Mouse (Mus musculus) embryonic facial prominence, embryonic 13.5 days (tissue): ENCODE data around the gene Ppp1r3g. TPM values are rescaled to one million over a fixed set of nuclear protein-coding genes. Genes with fewer than 3 reads are reported as not detected.

Experiments
- ATAC-seq: fragments of 200-750 bp; cut with Nextera tagmentation; 2 replicates; pipeline ENCODE4 v1.8.0; 2017; ENCODE audit warnings: low read depth; ENCODE audit not compliant: insufficient number of reproducible peaks, insufficient read depth, low FRiP score, low TSS enrichment
- H3K27ac ChIP-seq: fragments of 300-500 bp; sonication (generic); 2 replicates; pipeline ENCODE4 v1.5.1; 2015; ENCODE audit warnings: moderate library complexity, mild to moderate bottlenecking, inconsistent platforms
- H3K27me3 ChIP-seq: fragments of 300-500 bp; sonication (generic); 2 replicates; pipeline ENCODE4 v1.6.1; 2015; ENCODE audit warnings: mild to moderate bottlenecking, inconsistent platforms
- H3K36me3 ChIP-seq: fragments of 300-500 bp; sonication (generic); 2 replicates; pipeline ENCODE4 v1.6.1; 2015; ENCODE audit warnings: mild to moderate bottlenecking, inconsistent platforms
- H3K4me1 ChIP-seq: fragments of 300-500 bp; sonication (generic); 2 replicates; pipeline ENCODE4 v1.6.1; 2015; ENCODE audit warnings: inconsistent platforms
- H3K4me2 ChIP-seq: fragments of 300-500 bp; sonication (generic); 2 replicates; pipeline ENCODE4 v1.6.1; 2015; ENCODE audit warnings: moderate library complexity, mild to moderate bottlenecking, inconsistent platforms
- H3K4me3 ChIP-seq: fragments of 300-500 bp; sonication (generic); 2 replicates; pipeline ENCODE4 v1.5.1; 2015; ENCODE audit warnings: mild to moderate bottlenecking, inconsistent platforms
- H3K9ac ChIP-seq: fragments of 300-500 bp; sonication (generic); 2 replicates; pipeline ENCODE4 v1.6.1; 2015; ENCODE audit warnings: mild to moderate bottlenecking, inconsistent platforms
- H3K9me3 ChIP-seq: fragments of 300-500 bp; sonication (generic); 2 replicates; pipeline ENCODE4 v1.6.1; 2016; ENCODE audit warnings: inconsistent platforms
- WGBS: fragments of 180-500 bp; shearing (Covaris S2); methylation state at CpG from one replicate; pipeline ENCODE4 v1.1.7; 2015; ENCODE audit warnings: mixed read lengths; 5-methylcytosine and 5-hydroxymethylcytosine counted together
- polyA plus RNA-seq: library from polyadenylated mRNA; unstranded; fragments of >200 nt; fragmentation: Nextera tagmentation; extraction: Ambion mirVana; gene quantifications from 2 replicates; pipeline ENCODE4 v1.2.1, GENCODE M21; 2015

Ppp1r3g gene
- polyA plus RNA-seq, 1 experiment from 2014 or later = 2.0 TPM

- no peak overlapping the region for H3K9ac ChIP-seq
- H3K9me3 ChIP-seq = 0 out of 2 replicates have a peak, but pooled peaks cover 4% of the 10 kb centered on the region
- H3K27ac ChIP-seq = no peak overlapping the region
- no peak for ATAC-seq
- H3K4me2 ChIP-seq = no peak overlapping the region
- no peaks in the 10 kb centered on the region for H3K27me3 ChIP-seq
- no peak overlapping the region for H3K4me3 ChIP-seq
- WGBS = 65% methylated on average over 2 of the region's 2 CpGs
- peaks cover 5% of the 10 kb centered on the region; the same call in 1 of the 2 replicates for H3K4me1 ChIP-seq
- no peaks in the 10 kb centered on the region for H3K36me3 ChIP-seq
Measured at GRCm38 (mm10) chr13:35995696-35996426, 37.2 kb downstream of the Ppp1r3g start.

GRCm38 (mm10) chr13:35997606-35998005 lies 39.0 kb downstream of the Ppp1r3g start:
- Histone ChIP-seq H3K4me2 (no peak overlapping the region), H3K4me1 (peaks cover 5% of the 10 kb centered on the region; the same call in 1 of the 2 replicates), H3K9ac (no peak overlapping the region), H3K27ac (no peak overlapping the region), H3K9me3 (0 out of 2 replicates have a peak, but pooled peaks cover 4% of the 10 kb centered on the region), H3K36me3 (no peaks in the 10 kb centered on the region), H3K4me3 (no peak overlapping the region), H3K27me3 (no peaks in the 10 kb centered on the region)
- no peak for ATAC-seq
- WGBS = 90% methylated on average over 4 of the region's 4 CpGs

- 65% methylated on average over 1 of the region's 1 CpGs for WGBS
- Histone ChIP-seq H3K4me3 (no peak overlapping the region), H3K9ac (no peak overlapping the region), H3K9me3 (no peaks in the 10 kb centered on the region), H3K36me3 (no peaks in the 10 kb centered on the region), H3K4me1 (peaks cover 4% of the 10 kb centered on the region; the same call in 1 of the 2 replicates), H3K27me3 (no peaks in the 10 kb centered on the region), H3K27ac (no peak overlapping the region), H3K4me2 (no peak overlapping the region)
- ATAC-seq = no peak
Measured at GRCm38 (mm10) chr13:36000798-36001197, 42.2 kb downstream of the Ppp1r3g start.

- no peak overlapping the region for H3K27ac ChIP-seq
Measured at GRCm38 (mm10) chr13:36009981-36010380, 51.3 kb downstream of the Ppp1r3g start.

GRCm38 (mm10) chr13:36015636-36016035 lies 57.0 kb downstream of the Ppp1r3g start:
- Histone ChIP-seq H3K27me3 (no peaks in the 10 kb centered on the region), H3K9ac (no peak overlapping the region), H3K9me3 (no peaks in the 10 kb centered on the region), H3K27ac (no peak overlapping the region), H3K36me3 (no peaks in the 10 kb centered on the region), H3K4me3 (no peak overlapping the region), H3K4me2 (no peak overlapping the region), H3K4me1 (no peaks in the 10 kb centered on the region)
- WGBS = 68% methylated on average over 3 of the region's 3 CpGs
- ATAC-seq = no peak

More at GRCm38 (mm10) chr13:36009981-36010380, 51.3 kb downstream of the Ppp1r3g start:
- Histone ChIP-seq H3K9me3 (no peaks in the 10 kb centered on the region), H3K9ac (no peak overlapping the region), H3K27me3 (no peaks in the 10 kb centered on the region), H3K4me3 (no peak overlapping the region), H3K36me3 (no peaks in the 10 kb centered on the region), H3K4me2 (no peak overlapping the region), H3K4me1 (no peaks in the 10 kb centered on the region)
- ATAC-seq = no peak
- WGBS = 80% methylated on average over 2 of the region's 2 CpGs

GRCm38 (mm10) chr13:36018017-36018416 lies 59.4 kb downstream of the Ppp1r3g start:
- Histone ChIP-seq H3K9me3 (no peaks in the 10 kb centered on the region), H3K9ac (no peak overlapping the region), H3K27ac (no peak overlapping the region), H3K27me3 (no peaks in the 10 kb centered on the region), H3K4me3 (no peak overlapping the region), H3K36me3 (no peaks in the 10 kb centered on the region), H3K4me2 (no peak overlapping the region), H3K4me1 (no peaks in the 10 kb centered on the region)
- no peak for ATAC-seq
- 73% methylated on average over 2 of the region's 2 CpGs for WGBS

GRCm38 (mm10) chr13:36019309-36020274 lies 61.0 kb downstream of the Ppp1r3g start:
- Histone ChIP-seq H3K4me2 (no peak overlapping the region), H3K36me3 (no peaks in the 10 kb centered on the region), H3K27me3 (no peaks in the 10 kb centered on the region), H3K9ac (no peak overlapping the region), H3K9me3 (no peaks in the 10 kb centered on the region), H3K4me1 (no peaks in the 10 kb centered on the region), H3K4me3 (no peak overlapping the region), H3K27ac (no peak overlapping the region)
- no peak for ATAC-seq
- WGBS = 62% methylated on average over 10 of the region's 10 CpGs

Other genes starting within 250 kb of the Ppp1r3g start
- gene Rpp40, start 52.5 kb upstream of the Ppp1r3g start, polyA plus RNA-seq = 20.2 and 22.6 TPM in 2 replicates
- 34.6 and 37.0 TPM in 2 replicates for gene Fars2, start 158.6 kb downstream of the Ppp1r3g start, polyA plus RNA-seq
- 24.5 and 25.3 TPM in 2 replicates for gene Lyrm4, start 158.7 kb downstream of the Ppp1r3g start, polyA plus RNA-seq